20 mouse cellular contexts compared by ENCODE assay signal in genomic region chr8:124275377-124276071, GRCm38 (mm10). TPM values are rescaled to one million over a fixed set of nuclear protein-coding genes. Genes with fewer than 3 reads are reported as not detected.
DNase-seq lines count a peak whose midpoint lies in the region; ATAC-seq and TF ChIP-seq lines count a peak whose summit lies in the region.
"Had no signal": no experiment of that assay in that cellular context is flagged by ENCODE, and none has a peak within 500 bp of the region (broad histone marks: within the 10 kb centered on the region; RNA-seq: fewer than 3 reads in every experiment).

No protein-coding gene starts in this region.

- H3K9me3 ChIP-seq in liver, embryonic 11.5 days (ENCODE audit: control insufficient read depth, low read length), result no peaks in the 10 kb centered on the region
- peaks cover 12% of the 10 kb centered on the region for H3K9me3 ChIP-seq in megakaryocyte, embryonic 14.5 days
- H3K9me3 ChIP-seq: intestine, embryonic 15.5 days; limb, embryonic 15.5 days; lung, embryonic 15.5 days had no signal

- no peak overlapping the region for H3K9ac ChIP-seq in liver, adult 2 months (ENCODE audit: low read depth, low read length)
- H3K9ac ChIP-seq in liver, embryonic 11.5 days (ENCODE audit: low read depth, low read length), result no peak overlapping the region
- H3K9ac ChIP-seq: heart, embryonic 12.5 days; intestine, embryonic 15.5 days; limb, embryonic 15.5 days; lung, embryonic 15.5 days had no signal

- WGBS in liver, adult 2 months, result 66% methylated on average over 10 of the region's 10 CpGs
- 90% methylated on average over 10 of the region's 10 CpGs for WGBS in liver, embryonic 11.5 days

- H3K4me1 ChIP-seq in liver, adult 2 months (ENCODE audit: control insufficient read depth, insufficient read depth, low read length), result peaks cover 48% of the 10 kb centered on the region
- peaks cover 38% of the 10 kb centered on the region for H3K4me1 ChIP-seq in liver, embryonic 11.5 days (replicated peaks; ENCODE audit: control insufficient read depth, insufficient read depth, low read length)
- H3K4me1 ChIP-seq in megakaryocyte, embryonic 14.5 days, result peaks cover 100% of the 10 kb centered on the region

- H3K79me2 ChIP-seq in liver, adult 2 months (ENCODE audit: control insufficient read depth, insufficient read depth, low read length), result peaks cover 48% of the 10 kb centered on the region; the same call in 1 of the 2 replicates

- TF ChIP-seq POLR2A in liver, adult 2 months (IDR thresholded peaks at IDR 0.05; ENCODE audit: extremely low read depth, insufficient read depth, low read length), result no peak

- no peak for ATAC-seq in liver, embryonic 11.5 days (replicated peaks; ENCODE audit: low FRiP score)
- ATAC-seq: forebrain, embryonic 14.5 days; intestine, embryonic 15.5 days had no signal

- DNase-seq in cerebellum, postnatal 10 days, result peak; percentile 26 to 33
- no peak for DNase-seq in cerebellum, adult 18-20 months
- DNase-seq in liver, adult 2 months (ENCODE audit: extremely low read depth, low read depth, low spot score), result peak; percentile 55
- DNase-seq in liver, embryonic 11.5 days (ENCODE audit: low spot score), result no peak
- DNase-seq in T-cell, adult 2 months (ENCODE audit: low spot score), result peak; percentile 73
- DNase-seq in embryo, embryonic 10 days (ENCODE audit: low spot score), result no peak
- DNase-seq in lung, postnatal 10 days, result no peak
- DNase-seq: B cell, adult 2 months; gastrocnemius, postnatal 10 days; heart, postnatal 4 days; kidney, postnatal 14 days; right cerebral cortex, postnatal 4 days had no signal

- H3K27ac ChIP-seq in liver, adult 2 months (replicated peaks; ENCODE audit: insufficient read depth, low read depth, low read length), result 0 out of 2 replicates have a peak overlapping the region, but pooled peaks have one; percentile 6
- H3K27ac ChIP-seq in liver, embryonic 11.5 days (ENCODE audit: low read depth, low read length), result no peak overlapping the region
- H3K27ac ChIP-seq: intestine, embryonic 15.5 days; limb, embryonic 15.5 days; lung, embryonic 15.5 days; stomach, postnatal 0 days had no signal

- no peak overlapping the region for H3K4me3 ChIP-seq in liver, adult 2 months (ENCODE audit: insufficient read depth, low read depth, low read length)
- H3K4me3 ChIP-seq in liver, embryonic 11.5 days (ENCODE audit: low read depth, low read length), result no peak overlapping the region
- H3K4me3 ChIP-seq in megakaryocyte, embryonic 14.5 days (replicated peaks), result peak overlapping the region; percentile 34
- H3K4me3 ChIP-seq: heart, embryonic 12.5 days; intestine, embryonic 15.5 days; limb, embryonic 15.5 days; lung, embryonic 15.5 days; myocyte had no signal

- no peaks in the 10 kb centered on the region for H3K27me3 ChIP-seq in liver, adult 2 months (ENCODE audit: control insufficient read depth, insufficient read depth, low read length)
- no peaks in the 10 kb centered on the region for H3K27me3 ChIP-seq in liver, embryonic 11.5 days (replicated peaks; ENCODE audit: control insufficient read depth, insufficient read depth, low read length)
- H3K27me3 ChIP-seq in megakaryocyte, embryonic 14.5 days (replicated peaks), result no peaks in the 10 kb centered on the region
- H3K27me3 ChIP-seq: heart, embryonic 12.5 days; intestine, embryonic 15.5 days; limb, embryonic 15.5 days; lung, embryonic 15.5 days had no signal

- no peak overlapping the region for H3K4me2 ChIP-seq in liver, embryonic 11.5 days
- H3K4me2 ChIP-seq: heart, embryonic 12.5 days; intestine, embryonic 15.5 days; limb, embryonic 15.5 days; lung, embryonic 15.5 days had no signal

- no peaks in the 10 kb centered on the region for H3K36me3 ChIP-seq in liver, adult 2 months (ENCODE audit: control insufficient read depth, insufficient read depth, low read length)
- peaks cover 3% of the 10 kb centered on the region; the same call in 1 of the 2 replicates for H3K36me3 ChIP-seq in liver, embryonic 11.5 days (ENCODE audit: control insufficient read depth, insufficient read depth, low read length)
- peaks cover 95% of the 10 kb centered on the region for H3K36me3 ChIP-seq in megakaryocyte, embryonic 14.5 days (replicated peaks; ENCODE audit: low read length)
- H3K36me3 ChIP-seq: lung, embryonic 15.5 days had no signal

- TF ChIP-seq CTCF in liver, adult 2 months (IDR thresholded peaks at IDR 0.05; ENCODE audit: low read depth, low read length), result no peak

RNA-seq across cellular contexts. Expression of gene Galnt2, which starts 44.3 kb away (rescaled TPM):
- total RNA-seq in liver, adult 2 months (2014; rRNA removed), result 9.3 and 11.3 TPM in 2 replicates
- polyA plus RNA-seq in liver, adult 2 months (2012; rRNA removed), result 7.3 and 11.3 TPM in 2 replicates
- polyA plus RNA-seq in liver, embryonic 11.5 days (2014; fragmentation: Nextera tagmentation; extraction: Ambion mirVana), result 46.6 and 48.6 TPM in 2 replicates
- polyA plus RNA-seq in megakaryocyte, embryonic 14.5 days (2012; ENCODE audit: insufficient read depth, low replicate concordance), result 55.0 and 143 TPM in 2 replicates

Comparison
In these comparisons a context has a peak if more than half of its experiments do, and no peak if none do; other contexts are left out.
1. DNase-seq: peak in cerebellum, postnatal 10 days (2 of 2), liver, adult 2 months (single experiment) and T-cell, adult 2 months (single experiment); none in cerebellum, adult 18-20 months (0 of 2), liver, embryonic 11.5 days (single experiment), embryo, embryonic 10 days (single experiment) and lung, postnatal 10 days (single experiment).